In the genomic region with DNA sequence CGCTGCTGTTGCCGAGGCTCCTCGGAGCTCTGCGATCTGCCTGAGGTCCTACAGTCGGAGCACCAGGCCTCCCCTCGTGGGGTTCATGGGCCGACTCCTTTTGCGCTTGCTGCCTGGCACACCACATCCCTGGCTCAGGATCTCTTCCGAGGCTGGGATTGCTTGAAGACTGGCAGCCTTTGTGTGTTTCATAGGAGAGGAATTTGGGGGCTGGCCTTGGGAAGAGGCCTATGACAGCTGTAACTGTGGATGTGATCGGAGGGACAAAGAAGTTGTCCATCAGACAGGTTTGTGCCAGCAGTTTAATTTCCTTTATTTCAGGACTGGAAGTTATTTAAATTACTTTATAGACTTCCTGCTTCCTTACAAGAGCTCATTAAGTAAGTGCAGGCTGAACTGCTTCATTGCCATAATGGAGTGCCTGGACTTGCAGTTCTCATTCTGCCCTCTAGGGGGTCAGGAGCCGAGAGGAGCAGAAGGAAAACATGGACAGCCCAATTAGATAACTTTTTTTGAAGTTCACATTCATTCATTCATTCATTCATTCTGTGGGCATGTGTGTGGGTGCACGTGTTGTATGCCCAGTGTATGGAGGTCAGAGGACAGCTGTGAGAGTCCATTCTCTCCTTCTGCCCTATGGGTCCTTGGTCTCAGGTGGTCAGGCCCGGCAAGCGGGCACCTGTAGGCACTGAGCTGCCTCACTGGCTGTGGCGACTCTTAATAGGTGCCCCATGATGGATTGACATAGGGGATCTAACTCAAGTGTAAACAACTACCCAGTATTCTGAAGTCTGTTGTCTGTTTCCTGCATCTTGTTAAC, we compare ENCODE assay signal across 8 mouse cellular contexts.
DNase-seq lines count a peak whose midpoint lies in the region; ATAC-seq lines count a peak whose summit lies in the region.

No protein-coding gene starts in this region.

- no peak overlapping the region for H3K4me3 ChIP-seq in hindbrain, embryonic 14.5 days (replicated peaks; ENCODE audit: low read length)
- H3K4me3 ChIP-seq in limb, embryonic 10.5 days: no peak overlapping the region
- H3K4me3 ChIP-seq in midbrain, embryonic 15.5 days: no peak overlapping the region

- peaks cover 34% of the 10 kb centered on the region for H3K4me1 ChIP-seq in hindbrain, embryonic 14.5 days (replicated peaks; ENCODE audit: control insufficient read depth, insufficient read depth, low read length)
- H3K4me1 ChIP-seq in limb, embryonic 10.5 days: peaks cover 89% of the 10 kb centered on the region
- H3K4me1 ChIP-seq in midbrain, embryonic 15.5 days: peaks cover 73% of the 10 kb centered on the region

- H3K27me3 ChIP-seq in hindbrain, embryonic 14.5 days (ENCODE audit: control insufficient read depth, insufficient read depth, low read length): no peaks in the 10 kb centered on the region
- H3K27me3 ChIP-seq in limb, embryonic 10.5 days (ENCODE audit: low read depth, poor library complexity, severe bottlenecking): no peaks in the 10 kb centered on the region
- H3K27me3 ChIP-seq in midbrain, embryonic 15.5 days (replicated peaks): no peaks in the 10 kb centered on the region

- H3K9me3 ChIP-seq in hindbrain, embryonic 14.5 days (ENCODE audit: control insufficient read depth, low read length): no peaks in the 10 kb centered on the region
- H3K9me3 ChIP-seq in limb, embryonic 10.5 days (replicated peaks): no peaks in the 10 kb centered on the region
- no peaks in the 10 kb centered on the region for H3K9me3 ChIP-seq in midbrain, embryonic 15.5 days

- H3K36me3 ChIP-seq in hindbrain, embryonic 14.5 days (replicated peaks; ENCODE audit: control insufficient read depth, insufficient read depth): no peaks in the 10 kb centered on the region
- H3K36me3 ChIP-seq in limb, embryonic 10.5 days: no peaks in the 10 kb centered on the region
- H3K36me3 ChIP-seq in midbrain, embryonic 15.5 days (replicated peaks): no peaks in the 10 kb centered on the region

- no peak for ATAC-seq in hindbrain, embryonic 14.5 days (ENCODE audit: low FRiP score)
- ATAC-seq in midbrain, embryonic 15.5 days (replicated peaks): peak; percentile 40; the same call in 1 of the 2 replicates

- DNase-seq in layer of hippocampus, adult 18-20 months (ENCODE audit: low spot score in 2 of 2): peak; percentile 6 to 37
- DNase-seq in layer of hippocampus, adult 9-10 months (ENCODE audit: low spot score): no peak
- peak; percentile 62 for DNase-seq in brain, adult 2 months (ENCODE audit: low read depth, low spot score)
- DNase-seq in fibroblast of lung, adult 2 months (ENCODE audit: low read depth): peak; percentile 62
- DNase-seq in hindbrain, embryonic 14.5 days (ENCODE audit: low spot score): peak; percentile 71
- DNase-seq in limb, embryonic 10.5 days (ENCODE audit: low spot score): peak; percentile 76
- peak; percentile 86 for DNase-seq in testis, postnatal 10 days (ENCODE audit: low spot score)

- H3K9ac ChIP-seq in hindbrain, embryonic 14.5 days: no peak overlapping the region
- no peak overlapping the region for H3K9ac ChIP-seq in midbrain, embryonic 15.5 days

- H3K27ac ChIP-seq in hindbrain, embryonic 14.5 days: 0 out of 2 replicates have a peak overlapping the region, but pooled peaks have one; percentile 9
- H3K27ac ChIP-seq in limb, embryonic 10.5 days: peak overlapping the region; percentile 85
- H3K27ac ChIP-seq in midbrain, embryonic 15.5 days: peak overlapping the region; percentile 65

- 49% methylated on average over 15 of the region's 15 CpGs for WGBS in hindbrain, embryonic 14.5 days
- 61% methylated on average over 15 of the region's 15 CpGs for WGBS in limb, embryonic 10.5 days
- WGBS in midbrain, embryonic 15.5 days: 50% methylated on average over 15 of the region's 15 CpGs

- H3K4me2 ChIP-seq in hindbrain, embryonic 14.5 days (replicated peaks): no peak overlapping the region
- H3K4me2 ChIP-seq in midbrain, embryonic 15.5 days: peak overlapping the region; percentile 15; the same call in 1 of the 2 replicates

Comparison
In these comparisons a context has a peak if more than half of its experiments do, and no peak if none do; other contexts are left out.
1. H3K27ac ChIP-seq: peak in every context shown above with its lines; median percentile 85 in limb, embryonic 10.5 days; 65 in midbrain, embryonic 15.5 days; 9 in hindbrain, embryonic 14.5 days.